Mouse (Mus musculus) megakaryocyte, embryonic 14.5 days (primary cell): ENCODE data around the gene Gsc.

Experiments
- FLI1 ChIP-seq: IDR thresholded peaks from 2 replicates; pipeline ENCODE4 v1.6.1; 2012; ENCODE audit warnings: low read length, inconsistent platforms, mixed read lengths
- GATA1 ChIP-seq: IDR thresholded peaks from 3 replicates; pipeline ENCODE4 v1.6.1; 2012; ENCODE audit warnings: mixed read lengths, low read length, inconsistent platforms, borderline replicate concordance

GRCm38 (mm10) chr12:104478193-104478592 lies 5.1 kb upstream of the Gsc start:
- TF ChIP-seq GATA1 = no peak
- no peak for TF ChIP-seq FLI1
